Mouse (Mus musculus) B cell, adult (primary cell): Measurements from ENCODE around the gene Rsrp1. TPM values are rescaled to one million over a fixed set of nuclear protein-coding genes. Genes with fewer than 3 reads are reported as not detected.

Source experiments
- total RNA-seq: library from RNA; stranded (reverse); gene quantifications from 4 replicates; pipeline ENCODE4 v1.2.4, GENCODE M21; 2023; ENCODE audit not compliant: inconsistent age

Gene Rsrp1
- total RNA-seq = 267 to 312 TPM (median 292 TPM) in 4 replicates

GRCm38 (mm10) chr4:134923258-134924018 is at the start of gene Rsrp1:
Gene Rsrp1 (plus strand): TSS chr4:134923592.

GRCm38 (mm10) chr4:134914864-134915209 is 8.6 kb upstream of the Rsrp1 start, which contains the start of gene Tmem50a:
Gene Tmem50a (minus strand): TSS chr4:134915024.

GRCm38 (mm10) chr4:134930684-134931481 is 7.5 kb downstream of the Rsrp1 start, which contains the start of gene Syf2:
Gene Syf2 (plus strand): TSS chr4:134930898.

Other genes with a start within 250 kb of the Rsrp1 start
- 6.2 to 7.3 TPM (median 7.0 TPM) in 4 replicates for gene Man1c1, start 219.3 kb upstream of the Rsrp1 start, total RNA-seq
- 12.1 to 15.8 TPM (median 13.9 TPM) in 4 replicates for gene Ldlrap1, start 155.6 kb upstream of the Rsrp1 start, total RNA-seq
- 49.3 to 57.1 TPM (median 53.0 TPM) in 4 replicates for gene Maco1, start 70.2 kb upstream of the Rsrp1 start, total RNA-seq
- not detected in 4 replicates for gene Rhd, start 59.1 kb upstream of the Rsrp1 start, total RNA-seq
- 112 to 123 TPM (median 121 TPM) in 4 replicates for gene Tmem50a, start 8.6 kb upstream of the Rsrp1 start, total RNA-seq
- 211 to 232 TPM (median 219 TPM) in 4 replicates for gene Syf2, start 7.3 kb downstream of the Rsrp1 start, total RNA-seq
- 88.7 to 98.6 TPM (median 91.7 TPM) in 4 replicates for gene Runx3, start 197.1 kb downstream of the Rsrp1 start, total RNA-seq